10 mouse cellular contexts compared by ENCODE assay signal in the genomic region with DNA sequence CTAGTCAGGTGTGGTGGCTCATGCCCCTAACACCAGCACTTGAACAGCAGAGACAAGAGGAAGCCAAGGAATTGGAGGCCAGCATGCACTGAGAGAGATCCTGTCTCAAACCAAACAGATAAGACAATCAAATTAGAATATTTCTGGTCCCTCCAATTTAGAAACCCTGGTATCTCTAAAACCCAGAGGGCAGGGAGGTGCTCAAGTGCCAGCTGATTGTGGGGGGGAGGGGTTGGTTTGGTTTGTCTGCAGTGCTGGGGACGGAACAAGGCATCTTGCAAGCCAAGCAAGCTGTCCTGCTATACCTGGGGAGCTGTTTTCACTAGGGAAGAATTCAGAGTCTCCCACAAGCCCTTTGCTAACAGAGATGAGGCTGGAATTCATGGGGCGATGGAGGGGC. TPM values are rescaled to one million over a fixed set of nuclear protein-coding genes. Genes with fewer than 3 reads are reported as not detected.
DNase-seq lines count a peak whose midpoint lies in the region; ATAC-seq and TF ChIP-seq lines count a peak whose summit lies in the region.
"Had no signal": no experiment of that assay in that cellular context is flagged by ENCODE, and none has a peak within 500 bp of the region (broad histone marks: within the 10 kb centered on the region; RNA-seq: fewer than 3 reads in every experiment).

No protein-coding gene starts in this region.

- H3K36me3 ChIP-seq in heart, embryonic 16.5 days (ENCODE audit: control insufficient read depth, insufficient read depth), result peaks cover under 1% of the 10 kb centered on the region
- peaks cover 0 to 11% of the 10 kb centered on the region in 2 experiments; a peak in 2 of 4 replicates for H3K36me3 ChIP-seq in MEL (ENCODE audit: control insufficient read depth in 1 of 2, insufficient read depth in 2 of 2, low read length in 2 of 2)
- H3K36me3 ChIP-seq in forebrain, embryonic 10.5 days (replicated peaks), result peaks cover 70% of the 10 kb centered on the region
- no peaks in the 10 kb centered on the region for H3K36me3 ChIP-seq in liver, embryonic 14.5 days (replicated peaks; ENCODE audit: control insufficient read depth, insufficient read depth, low read depth)

- no peaks in the 10 kb centered on the region for H3K79me2 ChIP-seq in MEL (ENCODE audit: control insufficient read depth, insufficient read depth, low read length, poor library complexity)

- 44% methylated on average over 2 of the region's 2 CpGs for WGBS in heart, embryonic 16.5 days
- WGBS in forebrain, embryonic 10.5 days, result 65% methylated on average over 2 of the region's 2 CpGs
- 30% methylated on average over 2 of the region's 2 CpGs for WGBS in liver, embryonic 14.5 days (ENCODE audit: insufficient replicate concordance)

- no peak overlapping the region for H3K4me3 ChIP-seq in heart, embryonic 16.5 days (ENCODE audit: low read length)
- H3K4me3 ChIP-seq in MEL (ENCODE audit: control insufficient read depth in 1 of 2, insufficient read depth in 1 of 2, low read depth in 2 of 2, low read length in 2 of 2), result no peak overlapping the region
- H3K4me3 ChIP-seq in forebrain, embryonic 10.5 days, result no peak overlapping the region
- peak overlapping the region; percentile 13 to 41 for H3K4me3 ChIP-seq in liver, embryonic 14.5 days (ENCODE audit: insufficient read depth in 1 of 2, low read depth in 2 of 2, low read length in 2 of 2)

- no peak for TF ChIP-seq POLR2A in MEL (IDR thresholded peaks at IDR 0.05; ENCODE audit: control insufficient read depth in 1 of 2, insufficient read depth in 1 of 2, low read depth in 1 of 2, low read length in 2 of 2, poor library complexity in 1 of 2)

- peak overlapping the region; percentile 20; the same call in 1 of the 2 replicates for H3K4me2 ChIP-seq in heart, embryonic 16.5 days (ENCODE audit: low read depth, low read length)
- H3K4me2 ChIP-seq in liver, embryonic 14.5 days (ENCODE audit: low read depth), result peak overlapping the region; percentile 77

- H3K27ac ChIP-seq in heart, embryonic 16.5 days (ENCODE audit: low read length), result peak overlapping the region; percentile 80
- H3K27ac ChIP-seq in MEL (ENCODE audit: control insufficient read depth, low read depth, low read length), result no peak overlapping the region
- H3K27ac ChIP-seq in forebrain, embryonic 10.5 days, result peak overlapping the region; percentile 44
- peak overlapping the region; percentile 94 for H3K27ac ChIP-seq in liver, embryonic 14.5 days

- TF ChIP-seq EP300 in MEL (IDR thresholded peaks at IDR 0.05; ENCODE audit: low read depth in 1 of 2, low read length in 2 of 2), result peak; percentile 58 to 75; a peak in 3 of 4 replicates
- peak; percentile 89 for TF ChIP-seq EP300 in liver, embryonic 14.5 days (IDR thresholded peaks at IDR 0.05; ENCODE audit: low read depth)

- no peak for TF ChIP-seq CTCF in MEL (IDR thresholded peaks at IDR 0.05 in 2 of 3, conservative IDR thresholded peaks at IDR 0.05 in 1 of 3; ENCODE audit: control insufficient read depth in 1 of 3, insufficient read depth in 1 of 3, low read depth in 2 of 3, low read length in 3 of 3, poor library complexity in 1 of 3, severe bottlenecking in 1 of 3)
- no peak for TF ChIP-seq CTCF in liver, embryonic 14.5 days (IDR thresholded peaks at IDR 0.05; ENCODE audit: low read depth)

- H3K27me3 ChIP-seq in heart, embryonic 16.5 days (ENCODE audit: control insufficient read depth, insufficient read depth, low read length), result no peaks in the 10 kb centered on the region
- H3K27me3 ChIP-seq in MEL (ENCODE audit: control insufficient read depth in 1 of 2, insufficient read depth in 2 of 2, low read length in 2 of 2), result no peaks in the 10 kb centered on the region
- no peaks in the 10 kb centered on the region for H3K27me3 ChIP-seq in forebrain, embryonic 10.5 days (ENCODE audit: poor library complexity, severe bottlenecking)
- no peaks in the 10 kb centered on the region for H3K27me3 ChIP-seq in liver, embryonic 14.5 days (ENCODE audit: control insufficient read depth, insufficient read depth, low read length)

- intact Hi-C loops in heart, postnatal 36 days (cut with DNase I), result no loop called here

- peak overlapping the region; percentile 49; the same call in 1 of the 2 replicates for H3K9ac ChIP-seq in heart, embryonic 16.5 days (ENCODE audit: low read length)
- H3K9ac ChIP-seq in MEL (ENCODE audit: control insufficient read depth, low read depth, low read length, poor library complexity, severe bottlenecking), result no peak overlapping the region
- peak overlapping the region; percentile 65 for H3K9ac ChIP-seq in liver, embryonic 14.5 days (replicated peaks)

- no peak for DNase-seq in heart, postnatal 36 days
- peak; percentile 71 for DNase-seq in MEL (ENCODE audit: low read depth, low spot score)
- DNase-seq in forebrain, embryonic 10.5 days (ENCODE audit: extremely low spot score, low spot score), result no peak
- DNase-seq in liver, embryonic 14.5 days (ENCODE audit: low read depth in 3 of 3, low spot score in 3 of 3), result peak; percentile 76 to 81 (median 81)
- DNase-seq in urinary bladder, postnatal 4 days (ENCODE audit: low spot score in 2 of 2), result no peak
- no peak for DNase-seq in lung, adult 18-20 months
- DNase-seq: cerebellum, postnatal 36 days; lung, adult 2 months had no signal

- no peak for ATAC-seq in heart, embryonic 16.5 days (replicated peaks; ENCODE audit: extremely low read depth, insufficient read depth, low FRiP score)
- ATAC-seq in liver, embryonic 14.5 days (ENCODE audit: insufficient read depth), result peak; percentile 87
- ATAC-seq in monocyte, adult 5-6 weeks (replicated peaks; ENCODE audit: insufficient number of reproducible peaks, low FRiP score, low TSS enrichment, poor library complexity, severe bottlenecking), result no peak

- TF ChIP-seq RAD21 in MEL (IDR thresholded peaks at IDR 0.05; ENCODE audit: low read depth, low read length), result no peak

- H3K4me1 ChIP-seq in heart, embryonic 16.5 days (ENCODE audit: control insufficient read depth, insufficient read depth, low read length), result peaks cover 58% of the 10 kb centered on the region
- peaks cover 8 to 31% of the 10 kb centered on the region in 2 experiments; a peak in 3 of 4 replicates for H3K4me1 ChIP-seq in MEL (ENCODE audit: control insufficient read depth in 1 of 2, insufficient read depth in 2 of 2, low read length in 2 of 2)
- H3K4me1 ChIP-seq in forebrain, embryonic 10.5 days, result peaks cover 71% of the 10 kb centered on the region
- H3K4me1 ChIP-seq in liver, embryonic 14.5 days (replicated peaks; ENCODE audit: control insufficient read depth in 2 of 2, insufficient read depth in 2 of 2, low read length in 1 of 2), result peaks cover 50 to 51% of the 10 kb centered on the region in 2 experiments

- no peaks in the 10 kb centered on the region for H3K9me3 ChIP-seq in heart, embryonic 16.5 days (replicated peaks; ENCODE audit: control insufficient read depth, low read length)
- no peaks in the 10 kb centered on the region for H3K9me3 ChIP-seq in MEL (replicated peaks; ENCODE audit: insufficient read depth, low read length)
- H3K9me3 ChIP-seq in forebrain, embryonic 10.5 days, result no peaks in the 10 kb centered on the region
- no peaks in the 10 kb centered on the region for H3K9me3 ChIP-seq in liver, embryonic 14.5 days (ENCODE audit: control insufficient read depth, low read length)

TF ChIP-seq in MEL, 35 proteins besides CTCF, POLR2A, EP300 and RAD21:
- TF ChIP-seq SMC3 (IDR thresholded peaks at IDR 0.05; ENCODE audit: low read depth, low read length), result no peak
- TF ChIP-seq ETS1 (IDR thresholded peaks at IDR 0.05; ENCODE audit: low read depth, low read length), result peak; percentile 93
- TF ChIP-seq POLR2AphosphoS5 (IDR thresholded peaks at IDR 0.05; ENCODE audit: borderline replicate concordance, low read depth, low read length), result no peak
- TF ChIP-seq GABPA (IDR thresholded peaks at IDR 0.05; ENCODE audit: low read depth, low read length), result no peak
- peak; percentile 58 for TF ChIP-seq TAL1 (IDR thresholded peaks at IDR 0.05; ENCODE audit: low read length)
- TF ChIP-seq BHLHE40 (IDR thresholded peaks at IDR 0.05; ENCODE audit: borderline replicate concordance, low read depth, low read length), result no peak; the same call in 1 of the 2 replicates
- peak; percentile 66 for TF ChIP-seq GATA1 (IDR thresholded peaks at IDR 0.05; ENCODE audit: low read depth, low read length)
- no peak for TF ChIP-seq MYB (IDR thresholded peaks at IDR 0.05; ENCODE audit: low read depth, low read length)
- 0 out of 2 replicates have a peak, but pooled peaks have one; percentile 7 for TF ChIP-seq HCFC1 (IDR thresholded peaks at IDR 0.05; ENCODE audit: low read depth, low read length)
- no peak for TF ChIP-seq NELFE (IDR thresholded peaks at IDR 0.05; ENCODE audit: low read depth, low read length)
- TF ChIP-seq MEF2A (IDR thresholded peaks at IDR 0.05; ENCODE audit: extremely low read depth, insufficient replicate concordance, low read depth, low read length, poor library complexity, severe bottlenecking), result peak; percentile 75; the same call in 1 of the 2 replicates
- TF ChIP-seq ELF1 (IDR thresholded peaks at IDR 0.05; ENCODE audit: low read depth, low read length), result no peak
- TF ChIP-seq TCF12 (IDR thresholded peaks at IDR 0.05; ENCODE audit: low read depth, low read length), result peak; percentile 85
- peak; percentile 44; the same call in 1 of the 2 replicates for TF ChIP-seq SIN3A (IDR thresholded peaks at IDR 0.05; ENCODE audit: low read length)
- 0 out of 2 replicates have a peak, but pooled peaks have one; percentile 42 for TF ChIP-seq RCOR1 (IDR thresholded peaks at IDR 0.05; ENCODE audit: low read depth, low read length)
- TF ChIP-seq ZNF384 (IDR thresholded peaks at IDR 0.05; ENCODE audit: low read depth, low read length), result no peak
TF ChIP-seq in MEL: peak in this region for 8.

RNA-seq across cellular contexts. Expression of a gene that starts 15.5 kb away (rescaled TPM):
- 17.6 and 18.6 TPM in 2 replicates for polyA plus RNA-seq in heart, embryonic 16.5 days (2015; fragmentation: Nextera tagmentation; extraction: Ambion mirVana)
- total RNA-seq in heart, postnatal 36 days (2021), result 10 to 100 TPM; 55.4 to 62.3 TPM
- total RNA-seq in MEL (2012; rRNA removed), result 0.23 and 0.31 TPM in 2 replicates
- polyA plus RNA-seq in MEL (2012; ENCODE audit: insufficient read depth in 1 of 2, insufficient read length in 2 of 2, low read depth in 1 of 2, low replicate concordance in 2 of 2, missing spikeins in 1 of 2), result 1 to 10 TPM in 1 of 2 experiments, not detected in 1; 3.4 TPM
- polyA plus RNA-seq in forebrain, embryonic 10.5 days (2016; fragmentation: Nextera tagmentation; extraction: Ambion mirVana), result 21.5 and 22.7 TPM in 2 replicates
- 2.3 and 2.8 TPM in 2 replicates for polyA plus RNA-seq in liver, embryonic 14.5 days (2012; rRNA removed)
- 2.9 and 3.4 TPM in 2 replicates for polyA plus RNA-seq in liver, embryonic 14.5 days (2014; fragmentation: Nextera tagmentation; extraction: Ambion mirVana)
- 10.9 to 48.5 TPM (median 22.5 TPM) in 3 replicates for total RNA-seq in monocyte, adult 5-6 weeks (2017)

Comparison
In these comparisons a context has a peak if more than half of its experiments do, and no peak if none do; other contexts are left out.
1. H3K4me3 ChIP-seq: peak in liver, embryonic 14.5 days (2 of 2); none in heart, embryonic 16.5 days (single experiment), MEL (0 of 2) and forebrain, embryonic 10.5 days (single experiment).
2. DNase-seq: peak in MEL (single experiment) and liver, embryonic 14.5 days (3 of 3); none in heart, postnatal 36 days (0 of 2), forebrain, embryonic 10.5 days (single experiment), urinary bladder, postnatal 4 days (0 of 2) and lung, adult 18-20 months (0 of 2).